In the genomic region with DNA sequence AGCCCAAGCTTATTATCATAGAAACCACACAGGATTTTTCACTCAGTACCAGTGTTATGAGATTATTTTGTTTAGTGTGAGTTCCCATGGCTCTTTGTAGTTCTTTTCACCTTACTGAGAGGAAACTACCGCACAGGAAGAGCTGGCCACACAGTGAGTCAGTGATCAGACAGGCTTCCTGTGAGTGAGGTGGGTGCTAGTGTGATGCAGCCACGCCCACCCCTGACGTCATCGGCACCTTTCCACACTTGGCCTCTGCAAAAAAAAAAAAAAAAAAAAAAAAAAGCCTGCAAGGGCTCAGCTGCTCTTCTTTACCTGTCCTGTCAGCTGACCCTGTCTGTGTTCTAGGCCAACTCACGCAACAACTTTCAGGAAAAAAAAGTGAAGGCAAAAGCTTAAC, we compare ENCODE assay signal across 8 mouse cellular contexts. TPM values are rescaled to one million over a fixed set of nuclear protein-coding genes. Genes with fewer than 3 reads are reported as not detected.
DNase-seq lines count a peak whose midpoint lies in the region; ATAC-seq and TF ChIP-seq lines count a peak whose summit lies in the region.

No protein-coding gene starts in this region.

- H3K4me3 ChIP-seq in midbrain, embryonic 14.5 days (replicated peaks; ENCODE audit: low read depth, low read length) = no peak overlapping the region
- H3K4me3 ChIP-seq in midbrain, postnatal 0 days (ENCODE audit: low read depth, low read length) = no peak overlapping the region
- peak overlapping the region; percentile 31 for H3K4me3 ChIP-seq in liver, embryonic 16.5 days (ENCODE audit: low read depth, low read length)
- H3K4me3 ChIP-seq in forebrain, embryonic 13.5 days = no peak overlapping the region

- H3K27me3 ChIP-seq in midbrain, embryonic 14.5 days (ENCODE audit: control insufficient read depth, insufficient read depth, low read length) = no peaks in the 10 kb centered on the region
- no peaks in the 10 kb centered on the region for H3K27me3 ChIP-seq in midbrain, postnatal 0 days (ENCODE audit: insufficient read depth, low read length)
- H3K27me3 ChIP-seq in liver, embryonic 16.5 days (ENCODE audit: control insufficient read depth, insufficient read depth, low read depth, low read length) = no peaks in the 10 kb centered on the region
- H3K27me3 ChIP-seq in forebrain, embryonic 13.5 days = no peaks in the 10 kb centered on the region

- H3K4me1 ChIP-seq in midbrain, embryonic 14.5 days (ENCODE audit: control insufficient read depth, insufficient read depth, low read length) = no peaks in the 10 kb centered on the region
- no peaks in the 10 kb centered on the region; the same call in 1 of the 2 replicates for H3K4me1 ChIP-seq in midbrain, postnatal 0 days (ENCODE audit: insufficient read depth, low read length)
- peaks cover 14% of the 10 kb centered on the region for H3K4me1 ChIP-seq in liver, embryonic 16.5 days (ENCODE audit: control insufficient read depth, low read depth, low read length)
- no peaks in the 10 kb centered on the region for H3K4me1 ChIP-seq in forebrain, embryonic 13.5 days

- no peaks in the 10 kb centered on the region for H3K9me3 ChIP-seq in midbrain, embryonic 14.5 days (ENCODE audit: control insufficient read depth, low read length)
- H3K9me3 ChIP-seq in midbrain, postnatal 0 days (ENCODE audit: low read length) = no peaks in the 10 kb centered on the region
- no peaks in the 10 kb centered on the region for H3K9me3 ChIP-seq in liver, embryonic 16.5 days (replicated peaks; ENCODE audit: control insufficient read depth, low read length)
- no peaks in the 10 kb centered on the region for H3K9me3 ChIP-seq in forebrain, embryonic 13.5 days (replicated peaks)

- no peak overlapping the region for H3K9ac ChIP-seq in midbrain, embryonic 14.5 days (replicated peaks; ENCODE audit: low read length)
- no peak overlapping the region for H3K9ac ChIP-seq in midbrain, postnatal 0 days (replicated peaks; ENCODE audit: low read length, poor library complexity, severe bottlenecking)
- H3K9ac ChIP-seq in liver, embryonic 16.5 days (ENCODE audit: low read depth, low read length) = no peak overlapping the region; the same call in 1 of the 2 replicates
- H3K9ac ChIP-seq in forebrain, embryonic 13.5 days = no peak overlapping the region

- H3K27ac ChIP-seq in midbrain, embryonic 14.5 days (replicated peaks; ENCODE audit: low read depth, low read length) = no peak overlapping the region
- H3K27ac ChIP-seq in midbrain, postnatal 0 days (ENCODE audit: low read depth, low read length) = no peak overlapping the region
- H3K27ac ChIP-seq in liver, embryonic 16.5 days (ENCODE audit: low read length) = no peak overlapping the region
- H3K27ac ChIP-seq in forebrain, embryonic 13.5 days = no peak overlapping the region

- whole genome bisulfite sequencing in midbrain, embryonic 14.5 days = 53% methylated on average over 5 of the region's 5 CpGs
- WGBS in midbrain, postnatal 0 days = 60% methylated on average over 5 of the region's 5 CpGs
- WGBS in liver, embryonic 16.5 days (ENCODE audit: insufficient replicate concordance) = 5% methylated on average over 5 of the region's 5 CpGs
- 59% methylated on average over 5 of the region's 5 CpGs for WGBS in forebrain, embryonic 13.5 days

- no peak overlapping the region for H3K4me2 ChIP-seq in midbrain, embryonic 14.5 days (ENCODE audit: low read length)
- no peak overlapping the region for H3K4me2 ChIP-seq in midbrain, postnatal 0 days (ENCODE audit: low read depth, low read length, poor library complexity, severe bottlenecking)
- peak overlapping the region; percentile 74 for H3K4me2 ChIP-seq in liver, embryonic 16.5 days (ENCODE audit: low read depth, low read length)
- H3K4me2 ChIP-seq in forebrain, embryonic 13.5 days = no peak overlapping the region

- intact Hi-C loops in gastrocnemius, postnatal 36 days (cut with DNase I) = no loop called here

- ATAC-seq in midbrain, embryonic 14.5 days (ENCODE audit: low FRiP score, low TSS enrichment) = no peak
- ATAC-seq in midbrain, postnatal 0 days (ENCODE audit: low FRiP score) = no peak
- peak; percentile 89 for ATAC-seq in erythroid progenitor cell, adult 5-6 weeks (replicated peaks; ENCODE audit: low FRiP score, poor library complexity, severe bottlenecking)
- peak; percentile 88 for ATAC-seq in liver, embryonic 16.5 days (ENCODE audit: low read depth)
- no peak for ATAC-seq in forebrain, embryonic 13.5 days

- no peak for TF ChIP-seq CTCF in midbrain, postnatal 0 days (IDR thresholded peaks at IDR 0.05)

- peak; percentile 6 for DNase-seq in midbrain, embryonic 14.5 days
- no peak for DNase-seq in midbrain, postnatal 0 days (ENCODE audit: low spot score)
- peak; percentile 78 to 87 for DNase-seq in spleen, postnatal 4 days (ENCODE audit: low spot score in 2 of 2)
- DNase-seq in Muller cell, postnatal 12 days (ENCODE audit: inconsistent ontology term) = no peak
- DNase-seq in gastrocnemius, postnatal 36 days = no peak

- no peaks in the 10 kb centered on the region for H3K36me3 ChIP-seq in midbrain, embryonic 14.5 days (ENCODE audit: control insufficient read depth, insufficient read depth, low read length)
- H3K36me3 ChIP-seq in midbrain, postnatal 0 days (ENCODE audit: insufficient read depth, low read length) = no peaks in the 10 kb centered on the region
- no peaks in the 10 kb centered on the region for H3K36me3 ChIP-seq in liver, embryonic 16.5 days (ENCODE audit: control insufficient read depth, insufficient read depth)
- no peaks in the 10 kb centered on the region for H3K36me3 ChIP-seq in forebrain, embryonic 13.5 days (ENCODE audit: poor library complexity, severe bottlenecking)

RNA-seq across cellular contexts. Expression of gene Fasl, which starts 21.6 kb away (rescaled TPM):
- 0.23 TPM in 1 of 2 replicates, not detected in the other for polyA plus RNA-seq in midbrain, embryonic 14.5 days (2014; fragmentation: Nextera tagmentation; extraction: Ambion mirVana)
- total RNA-seq in midbrain, postnatal 0 days (2014; rRNA removed) = 0.05 TPM in 1 of 2 replicates, not detected in the other
- polyA plus RNA-seq in midbrain, postnatal 0 days (2015; fragmentation: Nextera tagmentation; extraction: Ambion mirVana) = 0.32 and 0.46 TPM in 2 replicates
- total RNA-seq in erythroid progenitor cell, adult 5-6 weeks (2015; ENCODE audit: low replicate concordance) = 3.2 TPM in 1 of 2 replicates, not detected in the other
- total RNA-seq in erythroid progenitor cell, adult 5-6 weeks (2017; ENCODE audit: low replicate concordance) = not detected in 2 replicates
- 0.08 and 0.09 TPM in 2 replicates for polyA plus RNA-seq in liver, embryonic 16.5 days (2015; fragmentation: Nextera tagmentation; extraction: Ambion mirVana)
- not detected in 2 replicates for polyA plus RNA-seq in forebrain, embryonic 13.5 days (2015; fragmentation: Nextera tagmentation; extraction: Ambion mirVana)
- not detected for total RNA-seq in gastrocnemius, postnatal 36 days (2021)

Comparison
In these comparisons a context has a peak if more than half of its experiments do, and no peak if none do; other contexts are left out.
1. DNase-seq: peak in midbrain, embryonic 14.5 days (single experiment) and spleen, postnatal 4 days (2 of 2); none in midbrain, postnatal 0 days (single experiment), Muller cell, postnatal 12 days (single experiment) and gastrocnemius, postnatal 36 days (0 of 2).
2. ATAC-seq: peak in erythroid progenitor cell, adult 5-6 weeks (single experiment) and liver, embryonic 16.5 days (single experiment); none in midbrain, embryonic 14.5 days (single experiment), midbrain, postnatal 0 days (single experiment) and forebrain, embryonic 13.5 days (single experiment).